Mouse (Mus musculus) G1E (cell line): ENCODE measurements around the gene Gcgr.

Experiments
- CTCF ChIP-seq: IDR thresholded peaks from 2 replicates; pipeline ENCODE4 v1.5.1; 2012; ENCODE audit warnings: low read depth, low read length, inconsistent platforms, mixed read lengths
- GATA1 ChIP-seq: IDR thresholded peaks from 2 replicates; pipeline ENCODE4 v1.6.1; 2012; ENCODE audit warnings: borderline replicate concordance, low read length, inconsistent platforms, mixed read lengths
- GATA2 ChIP-seq: IDR thresholded peaks from 2 replicates; pipeline ENCODE4 v1.6.1; 2012; ENCODE audit warnings: low read depth, low read length, inconsistent platforms, borderline replicate concordance
- POLR2AphosphoS5 ChIP-seq: IDR thresholded peaks from 2 replicates; pipeline ENCODE4 v1.6.1; 2012; ENCODE audit warnings: low read depth, low read length, inconsistent platforms; ENCODE audit not compliant: insufficient replicate concordance
- TAL1 ChIP-seq: conservative IDR thresholded peaks from 2 replicates; pipeline ENCODE4 v1.6.1; 2012; ENCODE audit warnings: low read depth, low read length, inconsistent platforms, mixed read lengths

DNA sequence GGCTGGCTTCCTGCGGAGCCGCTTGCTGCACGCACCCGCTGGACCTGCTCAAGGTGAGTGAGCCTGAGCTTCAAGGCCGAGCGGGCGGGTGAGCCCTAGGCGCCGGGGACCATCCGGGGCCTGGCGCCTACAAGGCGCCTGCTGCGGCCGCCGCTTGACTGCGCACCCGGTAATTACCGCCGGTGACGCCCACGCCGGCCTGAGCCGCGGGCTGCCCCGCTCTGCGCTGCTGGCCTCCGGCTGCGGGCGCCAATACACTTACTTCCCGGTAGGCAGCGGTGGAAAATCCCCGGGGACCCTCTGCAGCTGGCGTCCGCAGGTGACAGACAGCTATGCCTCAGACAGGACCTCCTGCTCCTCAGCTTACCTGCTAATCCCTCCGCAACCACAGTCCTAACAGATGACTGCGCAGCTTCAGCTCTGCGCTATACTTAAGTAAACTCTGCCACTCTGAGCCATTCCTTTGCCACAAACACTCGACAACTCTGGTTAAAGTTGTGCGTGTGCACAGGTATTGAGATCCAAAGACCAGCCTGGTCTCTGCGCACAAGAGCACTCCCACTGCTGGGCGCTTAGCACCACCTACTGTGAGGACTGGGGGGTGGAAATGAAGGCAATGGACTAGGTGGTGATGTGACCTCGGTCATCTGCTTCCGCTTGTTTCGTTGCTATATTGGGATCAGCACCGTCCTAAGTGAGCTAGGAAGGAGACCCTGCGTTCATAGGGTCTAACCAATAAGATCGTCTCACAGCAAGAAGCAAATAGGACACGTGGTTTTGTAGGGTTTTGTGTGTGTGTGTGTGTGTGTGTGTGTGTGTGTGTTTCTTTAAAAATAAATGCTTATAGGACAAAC is 38.2 kb upstream of the Gcgr start:
- no peak for TF ChIP-seq CTCF
- no peak for TF ChIP-seq GATA2
- TF ChIP-seq POLR2AphosphoS5 = no peak
- no peak for TF ChIP-seq TAL1
- TF ChIP-seq GATA1 = no peak
